Mouse (Mus musculus) E14TG2a.4 (cell line): Measurements from ENCODE around the gene Top1.

ENCODE experiments used
- H3K27me3 ChIP-seq: 2 replicates; pipeline ENCODE4 v1.6.1; 2014; ENCODE audit warnings: low read length, control low read depth; ENCODE audit not compliant: insufficient read depth
- H3K36me3 ChIP-seq: 2 replicates; pipeline ENCODE4 v1.6.1; 2014; ENCODE audit warnings: low read length, control low read depth; ENCODE audit not compliant: insufficient read depth
- H3K4me1 ChIP-seq: replicated peaks from 2 replicates; pipeline ENCODE4 v1.6.1; 2014; ENCODE audit warnings: low read depth, low read length, control low read depth
- H3K4me3 ChIP-seq: replicated peaks from 2 replicates; pipeline ENCODE4 v1.5.1; 2014; ENCODE audit warnings: mild to moderate bottlenecking, low read length
- H3K9me3 ChIP-seq: 2 replicates; pipeline ENCODE4 v1.6.1; 2014; ENCODE audit warnings: low read length, control low read depth
- CTCF ChIP-seq: conservative IDR thresholded peaks from 2 replicates; pipeline ENCODE4 v1.5.1; 2014; ENCODE audit warnings: low read length
- NANOG ChIP-seq: IDR thresholded peaks from 2 replicates; pipeline ENCODE4 v1.6.1; 2014; ENCODE audit warnings: borderline replicate concordance, low read length, mixed read lengths
- POU5F1 ChIP-seq: IDR thresholded peaks from 2 replicates; pipeline ENCODE4 v1.6.1; 2014; ENCODE audit warnings: low read length, borderline replicate concordance

Top1 gene

GRCm38 (mm10) chr2:160768097-160768695 lies 122.5 kb downstream of the Top1 start:
- H3K4me3 ChIP-seq, result no peak overlapping the region
- H3K27me3 ChIP-seq, result no peaks in the 10 kb centered on the region
- H3K36me3 ChIP-seq, result peaks cover 37% of the 10 kb centered on the region
- TF ChIP-seq NANOG (no peak), POU5F1 (no peak), CTCF (no peak)
- no peaks in the 10 kb centered on the region for H3K9me3 ChIP-seq
- peaks cover 24% of the 10 kb centered on the region for H3K4me1 ChIP-seq

- Histone ChIP-seq H3K9me3 (no peaks in the 10 kb centered on the region), H3K4me3 (no peak overlapping the region), H3K4me1 (peaks cover 23% of the 10 kb centered on the region), H3K36me3 (peaks cover 29% of the 10 kb centered on the region), H3K27me3 (no peaks in the 10 kb centered on the region)
- TF ChIP-seq POU5F1 (no peak), NANOG (no peak), CTCF (no peak)
Measured at GRCm38 (mm10) chr2:160768997-160769396, 123.3 kb downstream of the Top1 start.

GRCm38 (mm10) chr2:160770409-160770808 lies 124.7 kb downstream of the Top1 start:
- no peaks in the 10 kb centered on the region for H3K27me3 ChIP-seq
- TF ChIP-seq POU5F1, result no peak
- no peak for TF ChIP-seq CTCF
- no peak for TF ChIP-seq NANOG
- H3K36me3 ChIP-seq, result peaks cover 17% of the 10 kb centered on the region; the same call in 1 of the 2 replicates

GRCm38 (mm10) chr2:160770871-160771270 lies 125.2 kb downstream of the Top1 start:
- Histone ChIP-seq H3K4me1 (peaks cover 5% of the 10 kb centered on the region), H3K4me3 (no peak overlapping the region), H3K27me3 (no peaks in the 10 kb centered on the region), H3K9me3 (no peaks in the 10 kb centered on the region), H3K36me3 (peaks cover 17% of the 10 kb centered on the region; the same call in 1 of the 2 replicates)
- TF ChIP-seq CTCF (no peak), POU5F1 (no peak), NANOG (no peak)

More at GRCm38 (mm10) chr2:160770409-160770808, 124.7 kb downstream of the Top1 start:
- Histone ChIP-seq H3K4me1 (peaks cover 9% of the 10 kb centered on the region), H3K9me3 (no peaks in the 10 kb centered on the region), H3K4me3 (no peak overlapping the region)

- Histone ChIP-seq H3K4me1 (no peaks in the 10 kb centered on the region), H3K4me3 (no peak overlapping the region), H3K9me3 (no peaks in the 10 kb centered on the region), H3K36me3 (peaks cover 15% of the 10 kb centered on the region; the same call in 1 of the 2 replicates), H3K27me3 (no peaks in the 10 kb centered on the region)
- TF ChIP-seq POU5F1 (no peak), NANOG (no peak), CTCF (no peak)
Measured at GRCm38 (mm10) chr2:160771325-160772276, 125.9 kb downstream of the Top1 start.
